Mouse (Mus musculus): Measurements from ENCODE around the gene Tmem80.

The Tmem80 gene

GRCm38 (mm10) chr7:141304537-141304936, 23.0 kb upstream of the Tmem80 start:
- POLR2A ChIA-PET, result interaction anchor here in 1 of 4 experiments (0.6 to 3.0 kb wide), 3 partner anchors 10 to 76 kb away, joined by 3 to 11 read pairs (median 4); partner anchors contain the start of gene Phrf1
- CTCF ChIA-PET, result interaction anchor here in 1 of 4 experiments (0.6 kb wide), 1 partner anchor 13 kb away, joined by 3 read pairs; no protein-coding TSS in a partner anchor

GRCm38 (mm10) chr7:141314416-141314815, 13.1 kb upstream of the Tmem80 start:
- CTCF ChIA-PET, result interaction anchor here in 1 of 4 experiments (0.9 kb wide), 1 partner anchor 62 kb away, joined by 5 read pairs; no protein-coding TSS in a partner anchor
- POLR2A ChIA-PET, result interaction anchor here in 1 of 4 experiments (1.0 to 1.9 kb wide), 6 partner anchors 14 to 79 kb away, joined by 3 to 10 read pairs (median 4); partner anchors contain the start of genes Deaf1, Eps8l2, Irf7 and Taldo1

- ChIA-PET POLR2A (interaction anchor here in 2 of 4 experiments (0.9 to 1.9 kb wide), 5 partner anchors 13 to 77 kb away, joined by 3 to 10 read pairs (median 4); partner anchors contain the start of genes Deaf1 (in 1 of the 2), Eps8l2 (in 1 of the 2), Irf7 (in 1 of the 2) and Taldo1 (in 1 of the 2)), CTCF (interaction anchor here in 2 of 4 experiments (0.6 to 1.1 kb wide), 3 partner anchors 24 to 454 kb away, joined by 3 read pairs; partner anchors contain the start of gene Eps8l2 (in 1 of the 2))
These were observed 12.5 kb upstream of the Tmem80 start for GRCm38 (mm10) chr7:141315076-141315475.

- CTCF ChIA-PET, result interaction anchor here in 3 of 4 experiments (0.5 to 1.6 kb wide), 4 partner anchors 12 to 76 kb away, joined by 3 to 6 read pairs (median 4); partner anchors contain the start of genes Deaf1 (in 1 of the 3), Eps8l2 (in 1 of the 3), Taldo1 (in 1 of the 3) and Tmem80 (in 1 of the 3)
- POLR2A ChIA-PET, result interaction anchor here in 3 of 4 experiments (1.0 to 1.9 kb wide), 11 partner anchors 10 to 80 kb away, joined by 3 to 10 read pairs (median 4); partner anchors contain the start of genes Deaf1 (in 1 of the 3), Eps8l2 (in 1 of the 3), Irf7 (in 1 of the 3) and Taldo1 (in 1 of the 3)
These were observed 11.6 kb upstream of the Tmem80 start for GRCm38 (mm10) chr7:141315974-141316373.

- POLR2A ChIA-PET, result interaction anchor here in 3 of 4 experiments (0.7 to 1.7 kb wide), 6 partner anchors 8 to 64 kb away, joined by 3 to 4 read pairs (median 3); no protein-coding TSS in a partner anchor
These were observed 9.9 kb upstream of the Tmem80 start for GRCm38 (mm10) chr7:141317619-141318132.

GRCm38 (mm10) chr7:141319446-141319845, 8.1 kb upstream of the Tmem80 start:
- POLR2A ChIA-PET, result interaction anchor here in 1 of 4 experiments (0.7 to 1.0 kb wide), 2 partner anchors 15 to 39 kb away, joined by 3 read pairs; no protein-coding TSS in a partner anchor
- CTCF ChIA-PET, result no interaction called here

More at GRCm38 (mm10) chr7:141317619-141318132, 9.9 kb upstream of the Tmem80 start:
- CTCF ChIA-PET, result interaction anchor here in 3 of 4 experiments (0.7 kb wide), 3 partner anchors 13 to 102 kb away, joined by 3 read pairs; partner anchors contain the start of gene Rassf7 (in 1 of the 3)

GRCm38 (mm10) chr7:141324686-141325085, 2.9 kb upstream of the Tmem80 start:
- ChIA-PET CTCF (no interaction called here), POLR2A (interaction anchor here in 2 of 4 experiments (0.8 to 1.6 kb wide), 4 partner anchors 15 to 68 kb away, joined by 3 to 4 read pairs (median 4); partner anchors contain the start of gene Taldo1 (in 1 of the 2))

- POLR2A ChIA-PET, result interaction anchor here (0.6 to 7.7 kb wide), 44 partner anchors 8 to 423 kb away, joined by 3 to 110 read pairs (median 4); partner anchors contain the start of genes Eps8l2 (in 4 of the 4), Pgghg (in 1 of the 4), Phrf1 (in 1 of the 4) and Rassf7 (in 1 of the 4)
- CTCF ChIA-PET, result interaction anchor here in 3 of 4 experiments (0.5 to 1.7 kb wide), 9 partner anchors 10 to 1627 kb away, joined by 3 to 20 read pairs (median 4); partner anchors contain the start of gene Eps8l2 (in 2 of the 3)
These were observed 743 bp upstream of the Tmem80 start for GRCm38 (mm10) chr7:141326546-141327446.

- CTCF ChIA-PET, result interaction anchor here in 3 of 4 experiments (0.5 to 1.7 kb wide), 9 partner anchors 10 to 75 kb away, joined by 3 to 10 read pairs (median 3); partner anchors contain the start of gene Eps8l2 (in 1 of the 3)
- POLR2A ChIA-PET, result interaction anchor here (0.6 to 7.7 kb wide), 44 partner anchors 11 to 356 kb away, joined by 3 to 110 read pairs (median 4); partner anchors contain the start of genes Eps8l2 (in 3 of the 4), Taldo1 (in 3 of the 4), Rassf7 (in 2 of the 4) and Phrf1 (in 1 of the 4)
These were observed 943 bp downstream of the Tmem80 start for GRCm38 (mm10) chr7:141328373-141328990.

- ChIA-PET POLR2A (interaction anchor here in 2 of 4 experiments (1.2 to 7.7 kb wide), 3 partner anchors 9 to 115 kb away, joined by 4 to 110 read pairs (median 12); partner anchors contain the start of genes Eps8l2 (in 1 of the 2) and Rassf7 (in 1 of the 2)), CTCF (interaction anchor here in 3 of 4 experiments (0.6 to 1.8 kb wide), 4 partner anchors 8 to 218 kb away, joined by 3 to 5 read pairs (median 4); partner anchors contain the start of gene Eps8l2 (in 1 of the 3))
These were observed 3.2 kb downstream of the Tmem80 start for GRCm38 (mm10) chr7:141330706-141331105.

- CTCF ChIA-PET, result interaction anchor here in 1 of 4 experiments (0.7 to 2.2 kb wide), 3 partner anchors 9 to 127 kb away, joined by 3 to 5 read pairs (median 3); no protein-coding TSS in a partner anchor
- POLR2A ChIA-PET, result interaction anchor here (0.5 to 7.7 kb wide), 11 partner anchors 8 to 158 kb away, joined by 3 to 110 read pairs (median 3); partner anchors contain the start of genes Eps8l2 (in 1 of the 4), Rassf7 (in 1 of the 4) and Sct (in 1 of the 4)
These were observed 4.5 kb downstream of the Tmem80 start for GRCm38 (mm10) chr7:141331990-141332389.

- POLR2A ChIA-PET, result interaction anchor here in 1 of 4 experiments (0.7 to 0.9 kb wide), 3 partner anchors 9 to 25 kb away, joined by 3 read pairs; no protein-coding TSS in a partner anchor
- CTCF ChIA-PET, result interaction anchor here in 1 of 4 experiments (0.5 kb wide), 1 partner anchor 14 kb away, joined by 3 read pairs; no protein-coding TSS in a partner anchor
These were observed 7.6 kb downstream of the Tmem80 start for GRCm38 (mm10) chr7:141335044-141335579.

- CTCF ChIA-PET, result interaction anchor here in 1 of 4 experiments (0.6 kb wide), 1 partner anchor 42 kb away, joined by 3 read pairs; no protein-coding TSS in a partner anchor
- POLR2A ChIA-PET, result interaction anchor here in 1 of 4 experiments (8.0 kb wide), 1 partner anchor 7 kb away, joined by 110 read pairs; the partner anchor contains the start of genes Deaf1 and Tmem80
These were observed 8.1 kb downstream of the Tmem80 start for GRCm38 (mm10) chr7:141335682-141336081.

GRCm38 (mm10) chr7:141336296-141336695, 8.8 kb downstream of the Tmem80 start:
- POLR2A ChIA-PET, result interaction anchor here in 1 of 4 experiments (1.7 to 8.0 kb wide), 2 partner anchors 7 to 140 kb away, joined by 4 to 110 read pairs; partner anchors contain the start of genes Deaf1 and Tmem80
- CTCF ChIA-PET, result interaction anchor here in 1 of 4 experiments (0.6 kb wide), 1 partner anchor 41 kb away, joined by 3 read pairs; no protein-coding TSS in a partner anchor

- ChIA-PET CTCF (interaction anchor here (0.6 to 4.1 kb wide), 16 partner anchors 8 to 1995 kb away, joined by 3 to 30 read pairs (median 4); partner anchors contain the start of genes Deaf1 (in 1 of the 4), Phrf1 (in 1 of the 4) and Sct (in 1 of the 4)), POLR2A (interaction anchor here (0.6 to 8.0 kb wide), 38 partner anchors 9 to 490 kb away, joined by 3 to 110 read pairs (median 6); partner anchors contain the start of genes Deaf1 (in 3 of the 4), Tmem80 (in 3 of the 4), Rassf7 (in 2 of the 4) and Rplp2 (in 2 of the 4))
These were observed 10.3 kb downstream of the Tmem80 start for GRCm38 (mm10) chr7:141337716-141338416.

Measured in embryonic stem cell, embryonic (primary cell).